Mouse (Mus musculus) left cerebral cortex, adult 6 months (tissue): ENCODE results near the gene Tmsb15b2. TPM values are rescaled to one million over a fixed set of nuclear protein-coding genes. Genes with fewer than 3 reads are reported as not detected.

Source experiments
- long read RNA-seq, 2 experiments: library from polyadenylated mRNA; unstranded; transcript quantifications; one replicate each; pipeline ENCODE4 v2.0.0; 2019 to 2020
- polyA plus RNA-seq: library from polyadenylated mRNA; unstranded; fragments of <200 nt; fragmentation: Nextera tagmentation; gene quantifications from 2 replicates; pipeline ENCODE4 v1.2.3, GENCODE M21; 2021

Tmsb15b2 gene
- 24.6 and 37.6 TPM in 2 replicates for polyA plus RNA-seq
- long read RNA-seq, experiment 1, transcript Tmsb15b2-201 (3 exons, 450 nt): major isoform, 5 of 5 reads
- long read RNA-seq, experiment 1, partial matches to known transcripts: 0 of 5 reads
- long read RNA-seq, experiment 1, other reads (novel, unspliced or antisense): 0 of 5 reads
- long read RNA-seq, experiment 2, transcript Tmsb15b2-201 (3 exons, 450 nt): major isoform, 8 of 8 reads
- long read RNA-seq, experiment 2, partial matches to known transcripts: 0 of 8 reads
- long read RNA-seq, experiment 2, other reads (novel, unspliced or antisense): 0 of 8 reads

DNA sequence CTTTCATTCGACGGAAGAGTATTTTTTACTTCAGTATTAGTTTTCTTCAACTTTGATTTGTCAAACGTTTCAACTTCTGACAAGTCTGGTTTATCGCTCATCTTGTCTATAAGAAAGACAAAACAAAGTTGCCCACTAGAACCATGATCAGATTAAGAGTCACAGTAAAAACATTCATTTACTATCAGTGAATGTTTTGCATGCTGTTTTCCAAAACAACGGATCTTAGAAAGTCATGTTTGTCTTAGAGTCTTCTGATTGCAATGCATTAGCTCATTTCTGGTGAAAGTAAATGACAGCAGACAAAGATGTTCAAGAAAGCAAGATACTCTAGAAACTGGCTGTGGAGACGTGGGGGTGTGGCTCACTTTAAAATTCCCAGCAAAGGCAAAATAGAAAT, at the start of gene Tmsb15b2:
Gene Tmsb15b2, minus strand, starts transcription at position 101 of the 400 bp plus-strand sequence.

DNA sequence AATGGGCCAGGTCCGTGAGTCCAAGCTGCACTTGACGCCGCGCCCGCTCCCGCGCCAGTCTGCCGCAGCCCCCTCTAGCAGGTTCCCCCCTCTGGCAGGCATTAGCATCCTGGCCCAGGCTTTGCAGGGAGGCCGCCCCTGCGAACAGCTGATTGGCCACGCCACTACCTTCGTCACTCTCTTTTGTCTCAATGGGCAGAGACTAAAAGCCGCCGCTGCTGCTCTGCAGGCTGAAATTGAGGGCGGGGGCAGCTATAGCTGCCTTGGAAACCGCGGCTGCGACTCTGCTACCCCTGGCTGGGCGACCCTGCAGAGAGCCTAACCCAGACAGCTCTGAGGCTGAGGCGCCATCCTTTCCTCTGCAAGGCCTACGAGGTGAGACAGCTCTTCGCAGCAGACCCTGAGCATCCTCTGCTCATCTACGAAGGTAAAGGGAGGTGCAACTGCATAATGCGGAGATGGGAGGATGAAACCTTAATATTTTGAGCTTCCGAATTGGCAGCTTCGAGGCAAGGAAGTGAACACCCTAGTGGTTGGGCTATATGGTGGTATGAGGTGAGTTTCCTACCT, 17.8 kb upstream of the Tmsb15b2 start, which contains the start of gene Zcchc18:
Gene Zcchc18, plus strand, starts transcription at position 178 of the 570 bp plus-strand sequence.

DNA sequence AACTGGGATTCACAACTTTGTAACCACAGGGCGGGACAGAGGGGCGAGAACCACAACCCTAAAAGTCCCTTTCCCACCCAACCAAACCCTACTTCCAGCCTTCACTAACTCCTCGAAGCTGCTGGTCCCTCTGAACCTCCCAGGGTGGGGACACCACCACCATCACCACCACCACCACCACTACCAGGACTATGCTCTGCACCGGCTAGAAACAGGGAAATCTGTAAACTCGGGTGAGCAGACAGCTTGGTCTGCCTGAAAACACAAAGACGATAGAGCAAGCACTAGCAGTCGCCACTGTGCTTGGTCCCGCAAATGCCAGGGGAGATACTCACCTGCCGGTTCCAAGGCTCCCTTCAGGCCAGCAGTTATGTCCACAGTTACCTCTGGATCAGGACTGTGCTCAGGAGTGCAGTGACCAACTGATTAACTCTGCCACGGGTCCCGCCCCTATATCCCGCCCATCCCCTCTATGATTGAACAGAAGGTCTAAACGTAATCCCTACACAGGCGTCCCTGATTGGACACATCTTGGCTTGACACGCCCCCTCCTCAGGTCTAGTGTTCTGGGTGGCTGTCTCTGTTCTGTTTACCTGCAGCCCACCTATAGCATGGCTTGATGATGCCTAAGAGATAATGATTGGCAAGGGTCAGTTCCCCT, 1.3 kb upstream of the Tmsb15b2 start, which contains the start of the genes Tmsb15l and Tmsb15b1:
Gene Tmsb15l, minus strand, starts transcription at position 446 of the 661 bp plus-strand sequence.
Gene Tmsb15b1, minus strand, starts transcription at position 451 of the 661 bp plus-strand sequence.

DNA sequence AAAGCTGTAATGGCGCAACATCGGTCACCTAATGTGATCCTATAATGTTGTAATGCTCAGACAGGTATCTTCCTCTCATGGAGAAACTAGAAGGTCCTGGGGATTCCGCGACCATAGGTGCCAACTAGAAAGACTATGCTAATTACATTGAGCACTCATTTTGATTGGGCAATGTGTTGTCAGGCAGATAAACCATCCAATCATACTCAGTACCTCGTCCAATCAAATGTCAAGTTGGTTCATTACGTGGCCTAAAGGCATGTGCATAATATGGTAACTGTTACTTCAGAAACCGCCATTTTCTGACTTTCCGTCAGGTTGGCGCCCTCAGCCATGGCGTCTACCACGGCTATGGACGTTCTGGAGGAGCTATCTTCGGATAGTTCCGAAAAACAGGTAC, 48.3 kb downstream of the Tmsb15b2 start, which contains the start of gene H2bfm:
Gene H2bfm, plus strand, starts transcription at position 295 of the 400 bp plus-strand sequence.

Other genes with a start within 250 kb of the Tmsb15b2 start
- gene Morf4l2, start 231.8 kb downstream of the Tmsb15b2 start, polyA plus RNA-seq: 166 and 194 TPM in 2 replicates
- 0.12 TPM in 1 of 2 replicates, not detected in the other for gene Glra4, start 195.4 kb downstream of the Tmsb15b2 start, polyA plus RNA-seq
- 803 and 1,072 TPM in 2 replicates for gene Plp1, start 152.8 kb downstream of the Tmsb15b2 start, polyA plus RNA-seq
- gene Rab9b, start 106.7 kb downstream of the Tmsb15b2 start, polyA plus RNA-seq: 6.4 and 9.2 TPM in 2 replicates
- gene H2bfm, start 48.2 kb downstream of the Tmsb15b2 start, polyA plus RNA-seq: not detected in 2 replicates
- 6.6 and 10.1 TPM in 2 replicates for gene Tmsb15l, start 1.4 kb upstream of the Tmsb15b2 start, polyA plus RNA-seq
- gene Tmsb15b1, start 1.4 kb upstream of the Tmsb15b2 start, polyA plus RNA-seq: 19.3 and 27.2 TPM in 2 replicates
- gene Zcchc18, start 17.7 kb upstream of the Tmsb15b2 start, polyA plus RNA-seq: 263 and 298 TPM in 2 replicates
- 10.4 and 11.8 TPM in 2 replicates for gene Slc25a53, start 62.8 kb upstream of the Tmsb15b2 start, polyA plus RNA-seq
- 1.6 and 2.0 TPM in 2 replicates for gene Fam199x, start 74.1 kb upstream of the Tmsb15b2 start, polyA plus RNA-seq
- not detected in 2 replicates for gene Esx1, start 146.6 kb upstream of the Tmsb15b2 start, polyA plus RNA-seq